Mouse (Mus musculus) naive thymus-derived CD4-positive, alpha-beta T cell, adult 2 months (primary cell): ENCODE measurements around the gene Rpl10l.

Experiments
- DNase-seq: peaks from one replicate; pipeline ENCODE4 v3.0.0-alpha.2; 2011; ENCODE audit warnings: low read depth

The Rpl10l gene

GRCm38 (mm10) chr12:66283991-66284622, at the start of gene Rpl10l:
Gene Rpl10l, minus strand, starts transcription at chr12:66284401.
- no peak for DNase-seq

DNA sequence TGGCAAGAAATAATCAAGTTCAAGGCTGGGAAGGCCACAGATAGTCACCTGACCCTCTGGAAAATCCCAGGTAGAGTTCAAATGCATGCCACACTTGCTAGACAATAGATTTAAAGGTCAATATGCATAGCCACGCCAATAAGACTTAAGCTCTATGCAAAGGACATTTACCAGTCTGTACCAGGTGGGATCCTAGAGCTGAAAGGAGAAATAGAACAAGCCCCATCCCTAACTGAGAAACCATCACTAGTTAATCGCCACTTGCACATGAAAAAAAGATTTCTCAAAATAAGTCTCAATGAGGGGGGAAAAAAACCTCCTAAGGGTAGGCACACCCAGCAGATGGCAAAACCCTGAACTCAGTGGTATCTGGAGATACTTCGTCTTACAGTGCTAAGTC, 8.3 kb downstream of the Rpl10l start:
- DNase-seq, result no peak

GRCm38 (mm10) chr12:66245461-66246099, 38.6 kb downstream of the Rpl10l start:
- no peak for DNase-seq

GRCm38 (mm10) chr12:66234158-66234557, 50.0 kb downstream of the Rpl10l start:
- no peak for DNase-seq
